Mouse (Mus musculus): ENCODE results near the gene Txn2. TPM values are rescaled to one million over a fixed set of nuclear protein-coding genes. Genes with fewer than 3 reads are reported as not detected.

Gene Txn2
- total RNA-seq (2021), result 100 to 1,000 TPM; 107 to 111 TPM
- long read RNA-seq, transcript Txn2-201 (4 exons, 1,298 nt), result major isoform, 190 of 203 reads
- long read RNA-seq, partial matches to known transcripts, result 4 of 203 reads
- long read RNA-seq, other reads (novel, unspliced or antisense), result 7 of 203 reads

DNA sequence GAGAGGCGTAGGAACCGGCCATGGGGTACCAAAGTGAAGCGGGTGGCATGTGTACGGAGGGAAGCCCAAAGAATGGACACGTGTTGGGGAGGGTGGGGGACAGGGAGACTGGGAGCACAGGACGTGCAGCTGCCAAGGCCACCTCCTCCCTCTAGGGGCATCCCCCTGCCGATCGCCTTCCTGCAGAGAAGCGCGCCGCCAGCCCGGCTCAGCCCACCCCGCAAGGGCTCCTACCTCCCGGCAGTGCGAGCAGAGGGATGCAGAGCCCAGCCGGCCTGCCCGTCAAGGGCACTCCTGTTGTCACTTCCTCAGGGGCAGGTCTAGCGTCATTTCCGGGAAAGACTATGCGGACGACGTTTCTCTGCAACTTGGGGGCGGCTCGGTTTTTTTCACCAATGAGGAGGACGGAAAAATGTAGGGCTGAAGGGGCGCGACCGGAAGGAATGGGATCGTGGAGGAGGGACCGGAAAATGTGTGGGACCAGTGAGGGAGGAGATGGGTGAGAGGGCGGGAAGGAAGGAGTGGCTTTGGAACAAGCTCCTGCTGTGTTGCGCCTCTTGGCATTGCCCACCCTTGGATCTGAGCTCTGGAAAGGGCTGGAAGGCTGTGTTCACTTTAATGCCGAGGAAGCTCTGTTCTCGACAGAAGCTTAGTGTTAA is at the start of gene Txn2:
Gene Txn2 (minus strand): TSS at position 334 of the 659 bp plus-strand sequence.
- DNase-seq (ENCODE audit: low spot score in 2 of 2), result peak; percentile 93 to 95

DNA sequence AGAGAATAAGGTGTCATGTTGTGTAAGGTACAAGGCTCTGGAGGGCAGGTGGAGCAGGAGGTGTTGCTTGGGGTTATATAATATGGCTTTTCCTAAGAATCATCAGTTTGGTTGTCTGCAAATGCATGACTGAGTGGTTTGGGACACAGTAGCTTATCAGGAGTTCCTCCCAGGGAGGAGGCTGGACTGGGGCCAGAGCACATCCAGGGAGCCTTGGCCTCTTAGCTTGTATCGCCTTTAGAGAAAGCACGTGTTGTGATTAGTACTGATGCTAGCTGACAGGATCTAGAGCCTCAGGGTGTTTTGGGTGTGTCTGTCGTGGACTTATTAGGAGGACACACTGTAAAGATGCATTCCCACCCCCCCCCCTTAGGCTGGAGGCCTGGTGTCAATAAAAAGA is 48.9 kb upstream of the Txn2 start:
- no peak for DNase-seq (ENCODE audit: low spot score in 2 of 2)

GRCm38 (mm10) chr15:77974165-77974841 is 45.5 kb upstream of the Txn2 start:
- DNase-seq (ENCODE audit: low spot score in 2 of 2), result no peak

- peak; percentile 98 to 99 for DNase-seq (ENCODE audit: low spot score in 2 of 2)
Observed at GRCm38 (mm10) chr15:77970470-77971292, 41.9 kb upstream of the Txn2 start, which contains the start of gene Eif3d. Gene Eif3d, minus strand, starts transcription at chr15:77970813.

DNA sequence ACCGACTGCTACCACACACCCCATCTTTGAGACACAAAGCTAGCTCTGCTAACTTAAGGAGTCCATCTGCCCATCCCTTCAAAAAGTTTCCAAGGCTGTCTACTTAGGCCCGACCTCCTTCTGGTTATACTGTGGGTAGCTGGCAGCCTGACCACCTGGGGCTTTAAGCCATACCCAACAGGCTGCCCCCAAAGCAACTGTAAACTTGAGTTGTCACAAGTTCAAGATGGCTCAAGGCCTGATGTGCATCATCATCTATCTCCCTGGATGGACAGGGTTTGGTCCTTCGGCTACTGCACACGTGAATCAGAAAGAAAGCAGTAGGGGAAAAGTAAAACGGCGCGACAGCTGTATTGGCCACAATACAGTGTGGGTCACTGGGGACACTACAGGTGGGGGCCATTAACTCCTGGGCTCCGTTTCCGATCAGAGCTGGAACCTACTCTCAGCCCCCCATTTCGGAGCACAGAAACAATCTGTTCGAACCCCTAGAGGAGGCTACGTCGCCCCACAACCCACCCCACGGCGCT is 41.2 kb upstream of the Txn2 start:
- DNase-seq (ENCODE audit: low spot score in 2 of 2), result no peak

DNA sequence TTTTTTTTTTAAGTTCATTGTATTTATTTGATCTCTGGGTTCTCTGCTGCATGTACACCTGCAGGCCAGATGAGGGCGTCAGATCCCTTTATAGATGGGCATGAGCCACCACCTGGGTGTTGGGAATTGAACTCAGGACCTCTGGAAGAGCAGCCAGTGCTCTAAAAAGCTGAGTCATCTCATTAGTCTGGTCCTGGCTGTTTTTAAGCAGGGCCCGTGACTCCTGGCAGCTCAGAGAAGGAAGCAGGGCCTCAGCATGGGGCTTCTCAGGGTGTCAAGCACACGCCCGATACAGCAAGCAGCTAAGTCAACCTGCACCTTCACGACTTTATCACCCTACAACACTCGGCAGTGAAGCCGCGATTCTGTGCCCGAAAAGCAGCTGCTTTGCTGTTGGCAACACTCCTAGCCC is 36.3 kb upstream of the Txn2 start:
- DNase-seq (ENCODE audit: low spot score in 2 of 2), result no peak

DNA sequence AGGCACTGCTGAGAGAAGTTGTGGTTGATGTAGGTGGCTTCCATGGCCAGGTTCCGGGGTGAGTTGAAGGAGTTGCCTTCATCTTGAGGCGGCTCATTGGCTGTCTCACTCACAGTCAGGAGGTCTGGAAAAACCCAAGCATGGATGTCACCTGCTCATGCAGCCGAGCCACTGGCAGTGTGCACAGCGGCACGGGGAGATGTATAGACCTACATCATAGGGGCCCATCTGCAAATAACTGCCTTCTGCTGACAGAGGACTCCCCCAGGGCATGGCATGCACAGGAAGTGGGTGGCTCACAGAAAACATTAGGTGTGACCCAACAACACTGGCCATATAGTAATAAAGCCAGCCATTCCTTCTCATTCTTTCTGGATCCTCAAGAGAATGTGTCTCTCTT is 33.6 kb upstream of the Txn2 start:
- DNase-seq (ENCODE audit: low spot score in 2 of 2), result no peak

DNA sequence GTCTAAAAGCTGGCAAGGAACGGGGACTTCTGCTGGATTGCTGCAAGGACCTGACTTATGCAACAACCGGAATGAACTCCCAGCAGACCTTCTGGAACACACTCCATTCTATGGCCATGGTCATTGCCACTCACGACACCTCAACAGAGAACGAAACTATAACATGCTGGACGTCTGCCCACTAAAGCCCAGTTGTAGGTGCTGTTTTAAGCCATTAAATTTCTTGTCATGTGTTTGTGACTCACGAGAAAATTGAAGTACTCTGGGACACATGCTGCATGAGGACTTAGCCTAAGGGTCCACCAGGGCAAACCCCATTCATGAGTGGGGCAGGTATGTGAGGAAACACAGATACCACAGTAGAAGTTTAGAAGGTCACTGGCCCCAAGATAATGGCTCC is 31.9 kb upstream of the Txn2 start:
- no peak for DNase-seq (ENCODE audit: low spot score in 2 of 2)

- DNase-seq (ENCODE audit: low spot score in 2 of 2), result no peak
Observed at GRCm38 (mm10) chr15:77958071-77958470, 29.3 kb upstream of the Txn2 start.

DNA sequence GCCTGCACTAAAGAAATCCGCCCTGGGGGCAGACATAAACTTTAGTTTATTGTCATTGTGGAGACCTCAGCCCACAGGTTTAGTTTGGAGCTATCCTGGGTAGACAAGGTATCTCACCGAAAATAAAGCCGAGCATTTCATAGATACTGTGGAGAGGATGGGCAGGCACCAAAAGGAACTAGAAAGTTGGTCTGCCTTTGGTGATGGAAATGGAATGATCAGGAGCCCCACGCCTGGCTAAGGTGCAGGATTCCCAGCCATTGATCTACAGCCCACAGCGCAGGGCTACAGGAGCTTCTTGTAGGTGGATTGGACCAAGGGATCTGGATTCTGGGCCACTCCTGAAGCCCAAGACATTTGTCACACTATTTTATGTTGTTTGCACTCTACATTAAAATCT is 28.8 kb upstream of the Txn2 start:
- DNase-seq (ENCODE audit: low spot score in 2 of 2), result no peak

GRCm38 (mm10) chr15:77956404-77956901 is 27.6 kb upstream of the Txn2 start, which contains the start of gene Foxred2:
Gene Foxred2, minus strand, starts transcription at chr15:77956722.
- DNase-seq (ENCODE audit: low spot score in 2 of 2), result peak; percentile 86 to 90

GRCm38 (mm10) chr15:77955440-77956403 is 26.9 kb upstream of the Txn2 start:
- peak; percentile 45 to 47 for DNase-seq (ENCODE audit: low spot score in 2 of 2)

GRCm38 (mm10) chr15:77954362-77954761 is 25.6 kb upstream of the Txn2 start:
- no peak for DNase-seq (ENCODE audit: low spot score in 2 of 2)

GRCm38 (mm10) chr15:77952921-77953320 is 24.1 kb upstream of the Txn2 start:
- DNase-seq (ENCODE audit: low spot score in 2 of 2), result no peak

DNA sequence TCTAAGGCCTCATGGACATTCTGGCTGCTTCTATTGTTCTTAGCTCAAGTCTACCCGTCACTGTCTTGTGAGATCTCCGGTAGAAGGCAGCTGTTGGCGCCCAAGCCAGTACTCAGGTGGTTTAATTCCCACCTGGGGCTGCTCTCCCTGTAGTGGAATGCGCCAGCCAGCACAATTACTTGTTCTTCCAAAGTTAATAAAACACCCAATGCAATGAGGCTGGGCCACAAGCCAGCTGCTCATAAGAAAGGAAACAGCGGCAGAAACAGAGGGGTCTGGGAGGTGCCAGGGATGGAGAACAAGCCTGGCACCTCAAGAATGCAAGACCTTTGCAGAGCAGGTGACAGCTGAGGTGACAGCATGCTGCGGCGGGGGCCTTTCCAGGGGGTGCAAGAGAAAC is 20.3 kb upstream of the Txn2 start:
- DNase-seq (ENCODE audit: low spot score in 2 of 2), result no peak

DNA sequence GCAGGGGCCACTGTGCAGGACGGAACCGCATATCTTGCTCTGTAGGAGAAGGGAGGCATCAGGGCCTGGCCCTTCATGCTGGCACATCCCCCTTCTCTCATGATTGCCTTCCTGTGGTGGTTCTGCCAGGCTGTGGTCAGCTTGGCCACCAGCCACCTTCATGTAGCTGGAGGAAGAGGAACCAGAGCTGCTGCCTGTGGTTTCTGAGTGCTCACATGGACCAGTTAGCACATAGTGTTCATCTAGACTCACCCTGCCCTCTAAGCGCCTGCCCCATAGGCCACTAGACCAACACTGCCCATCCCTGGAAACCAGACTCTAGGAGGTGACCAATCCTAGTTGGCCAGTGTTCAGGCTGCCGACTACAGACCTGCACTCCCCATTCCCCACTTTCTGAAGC is 16.9 kb upstream of the Txn2 start:
- no peak for DNase-seq (ENCODE audit: low spot score in 2 of 2)

DNA sequence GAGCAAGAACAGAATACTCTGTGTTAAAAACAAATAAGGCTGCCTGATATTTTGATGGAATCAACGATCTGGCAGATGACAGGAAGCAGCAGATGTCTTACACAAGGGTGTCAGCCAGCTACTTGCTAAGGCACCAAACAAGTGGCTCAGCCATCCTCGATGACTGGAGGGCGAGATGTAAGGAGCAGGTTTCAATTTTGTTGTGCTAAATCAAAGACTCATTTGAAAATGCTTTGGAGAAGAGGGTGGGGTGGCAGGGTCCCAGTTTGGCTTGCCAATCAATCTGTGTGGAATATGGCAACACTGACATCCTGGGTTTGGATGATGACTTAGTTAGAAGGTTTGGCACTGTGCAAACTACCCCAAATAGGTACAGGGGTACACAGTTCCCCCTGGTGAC is 12.8 kb upstream of the Txn2 start:
- no peak for DNase-seq (ENCODE audit: low spot score in 2 of 2)

GRCm38 (mm10) chr15:77938516-77938915 is 9.7 kb upstream of the Txn2 start:
- no peak for DNase-seq (ENCODE audit: low spot score in 2 of 2)

GRCm38 (mm10) chr15:77935673-77936375 is 7.0 kb upstream of the Txn2 start:
- peak; percentile 49 to 50 for DNase-seq (ENCODE audit: low spot score in 2 of 2)
